Mouse (Mus musculus) bone marrow, adult 2 months (tissue): ENCODE results near the gene Olfr469.

Source experiments
- CTCF ChIP-seq: fragments of 200-500 bp; IDR thresholded peaks from 2 replicates; pipeline ENCODE4 v1.5.1; 2011; ENCODE audit warnings: low read length, control low read depth; ENCODE audit not compliant: control insufficient read depth, insufficient read depth
- POLR2A ChIP-seq: fragments of 200-500 bp; IDR thresholded peaks from 2 replicates; pipeline ENCODE4 v1.6.1; 2011; ENCODE audit warnings: low read depth, mild to moderate bottlenecking, control low read depth, low read length, borderline replicate concordance; ENCODE audit not compliant: control insufficient read depth

DNA sequence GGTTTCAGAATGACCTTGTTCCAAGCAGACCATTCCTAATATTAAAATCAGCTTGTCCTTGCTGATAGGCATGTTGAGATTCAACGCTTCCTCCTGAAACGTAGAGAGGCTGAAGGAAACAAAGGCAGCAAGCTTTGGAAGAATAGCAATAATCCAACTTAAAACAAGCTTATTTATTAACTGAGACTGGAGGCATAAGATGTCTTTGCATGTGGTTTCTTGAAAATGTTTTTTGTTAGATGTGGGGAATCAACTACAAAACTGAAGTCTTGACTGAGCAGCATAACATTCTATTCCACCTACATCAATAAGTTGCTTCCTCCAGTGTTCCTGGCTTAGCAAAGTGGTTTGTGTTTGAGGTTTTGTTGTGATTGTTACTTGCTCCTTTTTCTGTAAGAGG is 24.2 kb downstream of the Olfr469 start, which contains the start of gene Ovch2:
- no peak for TF ChIP-seq CTCF
- TF ChIP-seq POLR2A, result no peak
